Mouse (Mus musculus): ENCODE results near the gene Ccnd3. TPM values are rescaled to one million over a fixed set of nuclear protein-coding genes. Genes with fewer than 3 reads are reported as not detected.
A peak's percentile ranks its signal among the peaks of the same experiment; 100 is the strongest.
"Not testable (repeated sequence)": the region's sequence is repeated elsewhere in the genome, so short reads cannot be mapped to it uniquely, and the experiment has no call there.

The Ccnd3 gene
- polyA plus RNA-seq, 1 experiment from 2014 or later: 371 TPM

- H3K4me1 ChIP-seq (ENCODE audit: control insufficient read depth, insufficient read depth, low read length): peaks cover 29% of the 10 kb centered on the region
- peaks cover 24% of the 10 kb centered on the region for H3K36me3 ChIP-seq (ENCODE audit: control insufficient read depth, insufficient read depth, low read length)
- no peaks in the 10 kb centered on the region for H3K9me3 ChIP-seq (ENCODE audit: control insufficient read depth, low read length)
- WGBS: 20% methylated on average over 10 of the region's 10 CpGs
- H3K27me3 ChIP-seq (replicated peaks; ENCODE audit: control insufficient read depth, insufficient read depth, low read length): no peaks in the 10 kb centered on the region
- ATAC-seq: no peak
- H3K9ac ChIP-seq (ENCODE audit: low read depth, low read length): peak overlapping the region; percentile 81
- H3K4me2 ChIP-seq (ENCODE audit: low read depth, low read length): peak overlapping the region; percentile 71
- H3K27ac ChIP-seq (ENCODE audit: low read length): peak overlapping the region; percentile 99
- peak overlapping the region; percentile 95; the same call in 1 of the 2 replicates for H3K4me3 ChIP-seq (ENCODE audit: low read length)
Measured at GRCm38 (mm10) chr17:47597838-47598579, 93.2 kb downstream of the Ccnd3 start.

GRCm38 (mm10) chr17:47598580-47599304 is 93.9 kb downstream of the Ccnd3 start:
- Histone ChIP-seq H3K4me1 (ENCODE audit: control insufficient read depth, insufficient read depth, low read length) (peaks cover 29% of the 10 kb centered on the region), H3K36me3 (ENCODE audit: control insufficient read depth, insufficient read depth, low read length) (peaks cover 24% of the 10 kb centered on the region)
- 81% methylated on average over 10 of the region's 10 CpGs for WGBS

GRCm38 (mm10) chr17:47599511-47600297 is 94.9 kb downstream of the Ccnd3 start:
- Histone ChIP-seq H3K36me3 (ENCODE audit: control insufficient read depth, insufficient read depth, low read length) (peaks cover 24% of the 10 kb centered on the region), H3K27ac (ENCODE audit: low read length) (peak overlapping the region; percentile 52; the same call in 1 of the 2 replicates)
- 75% methylated on average over 11 of the region's 11 CpGs for WGBS

More at GRCm38 (mm10) chr17:47598580-47599304, 93.9 kb downstream of the Ccnd3 start:
- not testable (repeated sequence) for H3K9ac ChIP-seq (ENCODE audit: low read depth, low read length); H3K4me2 ChIP-seq (ENCODE audit: low read depth, low read length); H3K27ac ChIP-seq (ENCODE audit: low read length); H3K27me3 ChIP-seq (replicated peaks; ENCODE audit: control insufficient read depth, insufficient read depth, low read length); ATAC-seq; H3K4me3 ChIP-seq (ENCODE audit: low read length); H3K9me3 ChIP-seq (ENCODE audit: control insufficient read depth, low read length)

GRCm38 (mm10) chr17:47600601-47601388 is 95.9 kb downstream of the Ccnd3 start:
- no peak overlapping the region for H3K4me2 ChIP-seq (ENCODE audit: low read depth, low read length)
- no peak for ATAC-seq
- H3K4me1 ChIP-seq (ENCODE audit: control insufficient read depth, insufficient read depth, low read length): peaks cover 25% of the 10 kb centered on the region
- H3K36me3 ChIP-seq (ENCODE audit: control insufficient read depth, insufficient read depth, low read length): peaks cover 24% of the 10 kb centered on the region
- H3K27me3 ChIP-seq (replicated peaks; ENCODE audit: control insufficient read depth, insufficient read depth, low read length): no peaks in the 10 kb centered on the region
- no peak overlapping the region for H3K4me3 ChIP-seq (ENCODE audit: low read length)
- peak overlapping the region; percentile 35 for H3K27ac ChIP-seq (ENCODE audit: low read length)
- H3K9ac ChIP-seq (ENCODE audit: low read depth, low read length): no peak overlapping the region
- no peaks in the 10 kb centered on the region for H3K9me3 ChIP-seq (ENCODE audit: control insufficient read depth, low read length)
- WGBS: 86% methylated on average over 13 of the region's 13 CpGs

More at GRCm38 (mm10) chr17:47599511-47600297, 94.9 kb downstream of the Ccnd3 start:
- Histone ChIP-seq H3K9me3 (ENCODE audit: control insufficient read depth, low read length) (no peaks in the 10 kb centered on the region), H3K9ac (ENCODE audit: low read depth, low read length) (0 out of 2 replicates have a peak overlapping the region, but pooled peaks have one; percentile 32), H3K4me1 (ENCODE audit: control insufficient read depth, insufficient read depth, low read length) (peaks cover 29% of the 10 kb centered on the region), H3K27me3 (replicated peaks; ENCODE audit: control insufficient read depth, insufficient read depth, low read length) (no peaks in the 10 kb centered on the region), H3K4me2 (ENCODE audit: low read depth, low read length) (no peak overlapping the region), H3K4me3 (ENCODE audit: low read length) (no peak overlapping the region)
- no peak for ATAC-seq

GRCm38 (mm10) chr17:47601389-47601755 is 96.5 kb downstream of the Ccnd3 start:
- no peak for ATAC-seq
- no peak overlapping the region for H3K4me2 ChIP-seq (ENCODE audit: low read depth, low read length)
- H3K27me3 ChIP-seq (replicated peaks; ENCODE audit: control insufficient read depth, insufficient read depth, low read length): no peaks in the 10 kb centered on the region
- no peak overlapping the region for H3K4me3 ChIP-seq (ENCODE audit: low read length)
- no peak overlapping the region for H3K27ac ChIP-seq (ENCODE audit: low read length)
- H3K9me3 ChIP-seq (ENCODE audit: control insufficient read depth, low read length): no peaks in the 10 kb centered on the region
- no peak overlapping the region for H3K9ac ChIP-seq (ENCODE audit: low read depth, low read length)
- WGBS: 86% methylated on average over 10 of the region's 10 CpGs
- H3K36me3 ChIP-seq (ENCODE audit: control insufficient read depth, insufficient read depth, low read length): peaks cover 24% of the 10 kb centered on the region
- H3K4me1 ChIP-seq (ENCODE audit: control insufficient read depth, insufficient read depth, low read length): peaks cover 21% of the 10 kb centered on the region

GRCm38 (mm10) chr17:47602289-47602688 is 97.4 kb downstream of the Ccnd3 start:
- H3K36me3 ChIP-seq (ENCODE audit: control insufficient read depth, insufficient read depth, low read length): peaks cover 18% of the 10 kb centered on the region
- 91% methylated on average over 11 of the region's 11 CpGs for WGBS
- H3K4me2 ChIP-seq (ENCODE audit: low read depth, low read length): no peak overlapping the region

GRCm38 (mm10) chr17:47606220-47606619 is 101.4 kb downstream of the Ccnd3 start:
- Histone ChIP-seq H3K27ac (ENCODE audit: low read length) (no peak overlapping the region), H3K36me3 (ENCODE audit: control insufficient read depth, insufficient read depth, low read length) (peaks cover 4% of the 10 kb centered on the region)
- WGBS: 67% methylated on average over 5 of the region's 5 CpGs

More at GRCm38 (mm10) chr17:47602289-47602688, 97.4 kb downstream of the Ccnd3 start:
- no peak overlapping the region for H3K9ac ChIP-seq (ENCODE audit: low read depth, low read length)
- H3K27ac ChIP-seq (ENCODE audit: low read length): no peak overlapping the region
- no peak for ATAC-seq
- peaks cover 12% of the 10 kb centered on the region for H3K4me1 ChIP-seq (ENCODE audit: control insufficient read depth, insufficient read depth, low read length)
- H3K27me3 ChIP-seq (replicated peaks; ENCODE audit: control insufficient read depth, insufficient read depth, low read length): no peaks in the 10 kb centered on the region
- no peak overlapping the region for H3K4me3 ChIP-seq (ENCODE audit: low read length)
- H3K9me3 ChIP-seq (ENCODE audit: control insufficient read depth, low read length): no peaks in the 10 kb centered on the region

GRCm38 (mm10) chr17:47609182-47609581 is 104.3 kb downstream of the Ccnd3 start:
- Histone ChIP-seq H3K27ac (ENCODE audit: low read length) (no peak overlapping the region), H3K4me3 (ENCODE audit: low read length) (no peak overlapping the region), H3K9ac (ENCODE audit: low read depth, low read length) (no peak overlapping the region), H3K4me1 (ENCODE audit: control insufficient read depth, insufficient read depth, low read length) (peaks cover 24% of the 10 kb centered on the region), H3K36me3 (ENCODE audit: control insufficient read depth, insufficient read depth, low read length) (0 out of 2 replicates have a peak, but pooled peaks cover 1% of the 10 kb centered on the region), H3K27me3 (replicated peaks; ENCODE audit: control insufficient read depth, insufficient read depth, low read length) (no peaks in the 10 kb centered on the region), H3K4me2 (ENCODE audit: low read depth, low read length) (no peak overlapping the region), H3K9me3 (ENCODE audit: control insufficient read depth, low read length) (no peaks in the 10 kb centered on the region)
- no peak for ATAC-seq
- WGBS: 88% methylated on average over 4 of the region's 4 CpGs

More at GRCm38 (mm10) chr17:47606220-47606619, 101.4 kb downstream of the Ccnd3 start:
- Histone ChIP-seq H3K9me3 (ENCODE audit: control insufficient read depth, low read length) (no peaks in the 10 kb centered on the region), H3K4me2 (ENCODE audit: low read depth, low read length) (no peak overlapping the region), H3K27me3 (replicated peaks; ENCODE audit: control insufficient read depth, insufficient read depth, low read length) (no peaks in the 10 kb centered on the region), H3K4me3 (ENCODE audit: low read length) (no peak overlapping the region), H3K9ac (ENCODE audit: low read depth, low read length) (no peak overlapping the region), H3K4me1 (ENCODE audit: control insufficient read depth, insufficient read depth, low read length) (peaks cover 14% of the 10 kb centered on the region)
- ATAC-seq: no peak
